Comparison of ENCODE assay signal across 12 mouse cellular contexts in genomic region chr6:5812076-5812475, GRCm38 (mm10).
"Had no signal": no experiment of that assay in that cellular context is flagged by ENCODE, and none has a peak within 500 bp of the region (broad histone marks: within the 10 kb centered on the region; RNA-seq: fewer than 3 reads in every experiment).

No protein-coding gene starts in this region.

- DNase-seq: left cerebral cortex, postnatal 4 days; liver; liver, embryonic 13.5 days; liver, postnatal 0 days; lung, adult 18-20 months; lung, adult 2 months; lung, embryonic 14.5 days; lung, postnatal 10 days; lung, postnatal 14 days; lung, postnatal 36 days; lung, postnatal 4 days; midbrain, embryonic 14.5 days had no signal
